Mouse (Mus musculus) liver, embryonic 11.5 days (tissue): ENCODE results near the gene Atp6v0e. TPM values are rescaled to one million over a fixed set of nuclear protein-coding genes. Genes with fewer than 3 reads are reported as not detected.
A peak's percentile ranks its signal among the peaks of the same experiment; 100 is the strongest.

Source experiments
- ATAC-seq: fragments of 200-750 bp; cut with Nextera tagmentation; replicated peaks from 2 replicates; pipeline ENCODE4 v1.8.0; 2017; ENCODE audit warnings: moderate number of reproducible peaks, mild to moderate bottlenecking, moderate TSS enrichment, moderate library complexity; ENCODE audit not compliant: low FRiP score
- DNase-seq: peaks from one replicate; pipeline ENCODE4 v3.0.0-alpha.2; 2017; ENCODE audit warnings: low spot score
- H3K27ac ChIP-seq: fragments of 300-500 bp; sonication (generic); 2 replicates; pipeline ENCODE4 v1.5.1; 2014; ENCODE audit warnings: mild to moderate bottlenecking, low read depth, low read length, control low read depth
- H3K27me3 ChIP-seq: fragments of 300-500 bp; sonication (generic); replicated peaks from 2 replicates; pipeline ENCODE4 v1.6.1; 2014; ENCODE audit warnings: low read length, mixed read lengths; ENCODE audit not compliant: control insufficient read depth, insufficient read depth
- H3K36me3 ChIP-seq: fragments of 300-500 bp; sonication (generic); 2 replicates; pipeline ENCODE4 v1.6.1; 2014; ENCODE audit warnings: mild to moderate bottlenecking, low read length, moderate library complexity, mixed read lengths; ENCODE audit not compliant: control insufficient read depth, insufficient read depth
- H3K4me1 ChIP-seq: fragments of 300-500 bp; sonication (generic); replicated peaks from 2 replicates; pipeline ENCODE4 v1.6.1; 2014; ENCODE audit warnings: low read length, mixed read lengths; ENCODE audit not compliant: control insufficient read depth, insufficient read depth
- H3K4me2 ChIP-seq: fragments of 300-500 bp; sonication (generic); 2 replicates; pipeline ENCODE4 v1.6.1; 2014; ENCODE audit warnings: mild to moderate bottlenecking, control low read depth, moderate library complexity
- H3K4me3 ChIP-seq: fragments of 300-500 bp; sonication (generic); 2 replicates; pipeline ENCODE4 v1.5.1; 2014; ENCODE audit warnings: low read depth, low read length, control low read depth
- H3K9ac ChIP-seq: fragments of 300-500 bp; sonication (generic); 2 replicates; pipeline ENCODE4 v1.6.1; 2014; ENCODE audit warnings: low read depth, low read length, control low read depth
- H3K9me3 ChIP-seq: fragments of 300-500 bp; sonication (generic); 2 replicates; pipeline ENCODE4 v1.6.1; 2016; ENCODE audit warnings: low read length, inconsistent platforms, mixed read lengths; ENCODE audit not compliant: control insufficient read depth
- WGBS: fragments of 180-500 bp; shearing (Covaris S2); extraction: QIAGEN DNeasy Blood & Tissue Kit; methylation state at CpG from one replicate; pipeline ENCODE4 v1.1.7; 2014; 5-methylcytosine and 5-hydroxymethylcytosine counted together
- polyA plus RNA-seq: library from polyadenylated mRNA; unstranded; fragments of >200 nt; fragmentation: Nextera tagmentation; extraction: Ambion mirVana; gene quantifications from 2 replicates; pipeline ENCODE4 v1.2.1, GENCODE M21; 2014

Atp6v0e gene
- polyA plus RNA-seq, 1 experiment from 2014 or later: 245 TPM

DNA sequence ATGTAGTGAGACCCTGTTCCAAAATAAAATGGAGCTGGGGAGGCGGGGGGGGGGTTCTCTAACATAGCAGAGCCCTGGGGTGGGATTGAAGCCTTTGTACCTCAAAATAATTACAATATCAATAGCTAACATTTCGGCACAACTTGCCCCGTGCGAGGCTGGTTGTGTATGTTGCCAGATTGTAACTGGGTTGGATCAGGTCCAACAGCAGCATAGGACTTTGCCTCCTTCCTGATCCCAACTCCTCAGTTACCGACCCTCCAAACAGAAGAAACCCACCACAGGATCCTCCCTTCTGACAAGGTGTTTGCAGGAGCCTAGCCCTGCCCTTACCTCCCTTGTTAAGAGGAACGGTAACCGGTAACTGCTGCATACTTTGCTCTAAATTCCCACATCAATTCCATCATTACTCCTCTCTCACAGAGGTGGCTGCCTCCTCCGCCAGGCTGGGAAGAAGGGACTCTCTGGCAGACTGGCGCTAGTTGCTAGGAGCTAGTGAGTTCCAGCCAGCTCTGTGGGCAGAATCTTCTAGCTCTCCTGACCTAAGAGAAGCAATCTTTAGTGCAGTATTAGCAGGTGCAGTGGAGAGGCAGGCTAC is 46.1 kb downstream of the Atp6v0e start:
- no peak overlapping the region for H3K4me3 ChIP-seq
- H3K4me1 ChIP-seq: peaks cover 48% of the 10 kb centered on the region
- 61% methylated on average over 9 of the region's 9 CpGs for WGBS
- no peaks in the 10 kb centered on the region for H3K27me3 ChIP-seq
- no peak overlapping the region for H3K9ac ChIP-seq
- H3K36me3 ChIP-seq: no peaks in the 10 kb centered on the region
- peak overlapping the region; percentile 84 for H3K27ac ChIP-seq
- H3K9me3 ChIP-seq: no peaks in the 10 kb centered on the region
- peak overlapping the region; percentile 5 for H3K4me2 ChIP-seq
- no peak for DNase-seq
- ATAC-seq: no peak

DNA sequence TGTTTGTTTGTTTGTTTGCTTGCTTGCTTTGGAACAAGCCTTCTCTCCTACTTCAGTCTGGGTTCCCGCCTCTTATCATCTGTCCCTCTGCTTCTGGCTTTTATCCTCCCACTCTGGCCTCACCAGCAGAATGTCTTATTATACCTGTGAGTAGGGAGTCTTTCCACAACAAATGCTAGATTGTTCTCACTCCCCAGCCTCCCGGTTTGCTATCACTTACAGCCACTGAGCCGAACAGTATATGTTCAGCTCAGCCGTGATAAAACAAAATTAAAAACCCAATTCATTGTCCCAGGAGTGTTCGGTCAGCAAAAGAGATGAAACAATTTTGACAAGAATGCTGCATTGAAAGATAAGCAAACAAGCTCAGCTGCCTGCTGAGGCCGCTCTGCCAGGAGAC is 47.0 kb downstream of the Atp6v0e start:
- Histone ChIP-seq H3K9ac (peak overlapping the region; percentile 39), H3K36me3 (no peaks in the 10 kb centered on the region), H3K4me2 (peak overlapping the region; percentile 5), H3K9me3 (no peaks in the 10 kb centered on the region), H3K27me3 (no peaks in the 10 kb centered on the region), H3K4me3 (no peak overlapping the region), H3K4me1 (peaks cover 54% of the 10 kb centered on the region), H3K27ac (peak overlapping the region; percentile 84)
- ATAC-seq: peak; percentile 72
- 26% methylated on average over 6 of the region's 6 CpGs for WGBS
- no peak for DNase-seq

DNA sequence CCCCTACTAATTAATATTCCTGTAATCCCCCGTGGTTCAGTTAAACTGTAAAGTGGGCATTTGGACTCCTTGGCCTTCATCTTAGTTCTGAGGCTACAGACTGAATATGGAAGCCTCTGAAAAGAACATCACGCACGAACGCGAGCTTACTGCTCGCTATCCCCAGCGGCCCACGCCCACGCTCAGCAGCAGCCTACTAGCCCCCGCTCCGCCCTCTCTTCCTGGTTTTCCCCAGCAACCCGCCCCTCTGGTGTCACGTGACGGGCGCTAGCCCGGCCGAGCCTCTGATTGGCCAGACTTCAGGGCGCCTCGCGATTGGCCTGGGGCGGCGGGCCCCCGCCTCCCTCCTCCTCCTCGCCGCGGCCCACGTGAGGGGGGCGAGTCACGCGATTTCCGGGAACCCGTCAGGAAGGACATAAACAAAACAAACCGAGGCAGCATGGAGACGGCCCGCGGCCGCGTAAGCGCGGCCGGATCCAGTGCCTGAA is 52.3 kb downstream of the Atp6v0e start, which contains the start of gene Crebrf:
Gene Crebrf (plus strand): TSS at position 380 of the 488 bp plus-strand sequence.
- H3K4me2 ChIP-seq: peak within 1 kb of the TSS; percentile 86
- ATAC-seq (peak; percentile 77), DNase-seq (peak; percentile 97)
- H3K9me3 ChIP-seq: no peaks in the 10 kb centered on the region
- 1% methylated on average over 41 of the region's 41 CpGs for WGBS
- H3K36me3 ChIP-seq: no peaks in the 10 kb centered on the region
- peaks cover 23% of the 10 kb centered on the region for H3K4me1 ChIP-seq
- H3K27me3 ChIP-seq: no peaks in the 10 kb centered on the region
- peak within 1 kb of the TSS; percentile 90 for H3K27ac ChIP-seq
- H3K9ac ChIP-seq: peak within 1 kb of the TSS; percentile 70
- peak within 1 kb of the TSS; percentile 99 for H3K4me3 ChIP-seq

DNA sequence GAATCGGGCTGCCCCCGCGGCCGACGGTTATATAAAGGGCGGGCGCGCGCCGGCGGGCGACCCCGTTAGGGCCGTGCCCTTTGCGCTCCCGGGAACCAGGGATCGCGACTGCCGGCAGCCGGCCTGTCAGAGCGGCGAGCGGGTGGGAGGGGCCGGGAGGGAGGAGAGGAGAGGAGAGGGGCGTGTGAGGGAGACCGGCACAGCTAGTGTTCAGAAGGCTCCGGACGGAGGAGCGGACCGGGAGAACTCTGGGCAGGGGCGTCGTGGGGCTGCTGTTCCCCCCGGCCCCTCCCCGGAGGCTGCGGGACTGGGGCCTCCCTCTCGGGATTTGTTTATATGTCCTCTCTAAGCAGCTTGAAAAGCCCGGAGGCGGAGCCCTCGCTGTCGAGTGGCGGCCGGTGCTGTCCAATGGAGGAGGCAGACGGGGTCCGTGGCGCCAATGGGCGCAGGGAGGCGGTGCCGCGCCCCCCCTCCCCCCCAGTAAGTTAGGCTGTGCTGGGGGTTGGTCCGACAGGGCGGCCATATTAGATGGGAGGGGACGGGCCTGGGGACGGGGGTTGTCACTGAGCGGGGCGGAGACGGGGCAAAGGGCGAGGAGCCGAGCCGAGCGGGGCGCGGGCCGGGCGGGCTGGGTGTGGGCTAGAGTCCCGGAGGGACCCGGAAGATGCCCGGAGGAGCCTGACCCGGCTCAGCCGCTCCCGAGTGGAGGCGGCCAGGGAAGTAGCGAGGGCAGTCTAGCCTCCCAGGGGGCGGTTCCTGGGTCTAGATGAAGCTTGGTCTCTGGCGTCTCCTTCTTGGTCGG is 53.1 kb downstream of the Atp6v0e start:
- H3K4me3 ChIP-seq: peak overlapping the region; percentile 99
- ATAC-seq (peak; percentile 97), DNase-seq (peak; percentile 97)
- peaks cover 15% of the 10 kb centered on the region for H3K4me1 ChIP-seq
- H3K27ac ChIP-seq: peak overlapping the region; percentile 90
- under 1% methylated on average over 65 of the region's 75 CpGs for WGBS
- no peaks in the 10 kb centered on the region for H3K27me3 ChIP-seq
- H3K36me3 ChIP-seq: no peaks in the 10 kb centered on the region
- peak overlapping the region; percentile 70 for H3K9ac ChIP-seq
- no peaks in the 10 kb centered on the region for H3K9me3 ChIP-seq
- H3K4me2 ChIP-seq: peak overlapping the region; percentile 75

DNA sequence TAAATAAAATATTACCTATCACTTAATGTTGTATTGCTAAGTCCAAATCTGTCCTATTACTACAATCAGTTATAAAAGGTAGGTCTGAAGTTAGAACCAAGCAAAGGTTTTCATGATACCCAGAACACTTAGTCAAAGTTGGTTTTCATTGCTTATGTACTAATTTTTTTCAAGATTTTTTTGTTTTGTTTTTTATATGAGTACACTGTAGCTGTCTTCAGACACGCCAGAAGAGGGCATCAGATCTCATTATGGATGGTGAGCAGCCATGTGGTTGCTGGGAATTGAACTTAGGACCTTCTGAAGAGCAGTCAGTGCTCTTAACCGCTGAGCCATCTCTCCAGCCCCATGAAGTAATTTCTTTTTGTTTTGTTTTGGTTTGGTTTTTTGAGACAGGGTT is 54.8 kb downstream of the Atp6v0e start:
- no peaks in the 10 kb centered on the region for H3K9me3 ChIP-seq
- no peak overlapping the region for H3K9ac ChIP-seq
- no peak for ATAC-seq
- no peak for DNase-seq
- H3K27ac ChIP-seq: no peak overlapping the region
- H3K27me3 ChIP-seq: no peaks in the 10 kb centered on the region
- no peak overlapping the region for H3K4me3 ChIP-seq
- WGBS: 63% methylated on average over 2 of the region's 2 CpGs
- H3K36me3 ChIP-seq: no peaks in the 10 kb centered on the region
- H3K4me2 ChIP-seq: no peak overlapping the region
- peaks cover 16% of the 10 kb centered on the region for H3K4me1 ChIP-seq

DNA sequence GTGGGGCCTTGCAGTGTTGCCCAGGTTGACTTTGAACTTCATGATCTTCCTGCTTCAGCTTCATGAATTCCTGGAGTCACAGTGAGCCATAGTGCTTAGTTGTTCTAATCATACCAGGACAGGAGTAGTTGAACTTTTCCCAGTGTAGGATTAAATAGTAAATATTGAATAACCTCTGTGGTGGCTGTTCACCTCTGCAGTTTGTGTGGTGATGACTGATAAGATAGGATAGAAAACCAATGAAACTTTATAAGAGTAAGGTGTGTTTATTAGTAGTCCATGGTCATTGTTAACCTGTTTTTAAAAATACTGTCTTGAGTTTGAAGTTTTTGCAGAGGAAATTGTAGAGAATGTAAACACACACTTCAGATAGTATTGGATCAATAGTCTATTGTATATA is 56.4 kb downstream of the Atp6v0e start:
- peaks cover 19% of the 10 kb centered on the region for H3K4me1 ChIP-seq
- no peak overlapping the region for H3K4me3 ChIP-seq
- no peak overlapping the region; the same call in 1 of the 2 replicates for H3K27ac ChIP-seq
- H3K4me2 ChIP-seq: no peak overlapping the region
- ATAC-seq (no peak), DNase-seq (no peak)
- no peaks in the 10 kb centered on the region for H3K9me3 ChIP-seq
- no peak overlapping the region for H3K9ac ChIP-seq
- no peaks in the 10 kb centered on the region for H3K27me3 ChIP-seq
- H3K36me3 ChIP-seq: no peaks in the 10 kb centered on the region

DNA sequence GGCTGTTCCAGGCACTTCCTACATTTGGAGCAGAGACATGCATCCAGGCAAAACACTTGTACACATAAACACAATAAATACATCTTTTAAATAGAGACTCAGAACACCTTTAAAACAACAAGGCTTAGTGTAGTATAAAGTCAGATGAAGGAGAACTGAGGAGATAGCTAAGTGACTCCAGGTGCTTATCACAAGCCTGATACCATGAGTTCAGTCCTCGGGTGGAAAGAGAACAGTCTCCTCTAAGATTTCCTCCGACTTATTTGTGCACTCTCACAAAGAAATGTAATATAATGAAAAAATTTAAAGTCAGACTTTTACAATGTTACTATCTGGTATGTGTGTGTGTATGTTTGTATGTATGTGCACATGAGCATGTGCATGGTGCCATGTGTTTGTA is 58.8 kb downstream of the Atp6v0e start:
- WGBS: 38% methylated on average over 2 of the region's 2 CpGs
- ATAC-seq (no peak; the same call in 1 of the 2 replicates), DNase-seq (no peak)
- H3K27me3 ChIP-seq: no peaks in the 10 kb centered on the region
- no peaks in the 10 kb centered on the region for H3K9me3 ChIP-seq
- no peaks in the 10 kb centered on the region for H3K36me3 ChIP-seq
- peaks cover 16% of the 10 kb centered on the region for H3K4me1 ChIP-seq
- no peak overlapping the region for H3K4me3 ChIP-seq
- H3K27ac ChIP-seq: no peak overlapping the region
- H3K4me2 ChIP-seq: no peak overlapping the region
- H3K9ac ChIP-seq: no peak overlapping the region; the same call in 1 of the 2 replicates

DNA sequence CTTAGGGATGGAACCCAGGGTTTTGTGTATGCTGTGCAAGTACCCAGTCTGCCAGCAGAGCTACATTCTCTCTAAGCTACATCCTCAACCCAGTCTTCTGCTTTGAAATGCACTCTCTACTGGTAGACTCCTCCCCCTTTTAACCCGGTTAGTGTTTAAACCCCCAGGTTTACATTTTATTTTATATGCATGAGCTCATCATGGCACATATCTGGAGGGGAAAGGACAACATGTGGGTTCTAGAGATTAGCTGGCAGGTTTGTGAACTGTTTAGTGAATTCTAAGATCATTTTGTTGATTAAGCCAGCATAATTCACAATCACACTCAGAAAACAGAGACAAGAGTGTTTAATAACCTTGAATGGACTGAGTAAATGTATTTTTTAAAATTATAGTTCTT is 61.8 kb downstream of the Atp6v0e start:
- no peak overlapping the region for H3K27ac ChIP-seq
- 39% methylated on average over 1 of the region's 1 CpGs for WGBS
- no peak overlapping the region for H3K4me3 ChIP-seq
- DNase-seq (no peak), ATAC-seq (peak; percentile 54; the same call in 1 of the 2 replicates)
- H3K9me3 ChIP-seq: no peaks in the 10 kb centered on the region
- H3K27me3 ChIP-seq: no peaks in the 10 kb centered on the region
- no peak overlapping the region for H3K9ac ChIP-seq
- H3K4me2 ChIP-seq: no peak overlapping the region
- peaks cover 10% of the 10 kb centered on the region for H3K4me1 ChIP-seq
- H3K36me3 ChIP-seq: no peaks in the 10 kb centered on the region
